Mouse (Mus musculus) embryonic fibroblast, embryonic 13.5 days (primary cell): ENCODE results near the gene Cbx4. TPM values are rescaled to one million over a fixed set of nuclear protein-coding genes. Genes with fewer than 3 reads are reported as not detected.

Experiments used
- H3K27ac ChIP-seq: 2 replicates; pipeline ENCODE4 v1.5.1; 2012; ENCODE audit warnings: low read length, control low read depth, inconsistent platforms; ENCODE audit not compliant: insufficient read depth
- H3K4me1 ChIP-seq: 2 replicates; pipeline ENCODE4 v1.6.1; 2011; ENCODE audit warnings: low read length; ENCODE audit not compliant: control insufficient read depth, insufficient read depth
- H3K4me3 ChIP-seq: 2 replicates; pipeline ENCODE4 v1.5.1; 2011; ENCODE audit warnings: mild to moderate bottlenecking, control low read depth, low read length; ENCODE audit not compliant: insufficient read depth
- CTCF ChIP-seq: IDR thresholded peaks from 2 replicates; pipeline ENCODE4 v1.5.1; 2011; ENCODE audit warnings: mild to moderate bottlenecking, control low read depth, low read length, moderate library complexity, borderline replicate concordance; ENCODE audit not compliant: insufficient read depth
- POLR2A ChIP-seq: IDR thresholded peaks from 2 replicates; pipeline ENCODE4 v1.6.1; 2011; ENCODE audit warnings: low read depth, mild to moderate bottlenecking, control low read depth, low read length, moderate library complexity
- polyA plus RNA-seq: library from polyadenylated mRNA; stranded (reverse); fragments of >200 nt; gene quantifications from 2 replicates; pipeline ENCODE4 v1.2.4, GENCODE M21; 2011; ENCODE audit warnings: low read depth; ENCODE audit not compliant: missing spikeins, insufficient read length

Cbx4 gene
- polyA plus RNA-seq, 1 experiment = 11.8 TPM

DNA sequence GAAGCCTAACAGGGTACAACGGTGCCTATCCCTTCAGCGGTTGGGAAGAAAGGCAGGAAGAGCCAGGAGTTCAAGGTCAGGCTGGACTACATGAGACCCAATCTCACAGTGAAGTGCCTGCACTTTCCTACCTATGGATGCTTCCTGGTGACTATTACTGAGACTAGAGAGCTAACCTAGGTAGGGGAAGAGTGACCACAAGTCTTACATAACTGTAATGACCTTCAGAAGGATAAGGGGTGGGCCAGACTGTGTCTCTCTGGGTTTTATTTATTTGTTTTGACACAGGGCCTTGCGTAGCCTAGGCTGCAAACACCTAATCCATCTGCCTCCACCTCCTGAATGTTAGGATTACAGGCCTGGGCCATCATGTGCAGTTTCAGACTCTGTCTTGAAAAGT, 6.3 kb upstream of the Cbx4 start:
- no peak overlapping the region for H3K27ac ChIP-seq
- TF ChIP-seq POLR2A (no peak), CTCF (no peak)
- H3K4me1 ChIP-seq = peaks cover 2% of the 10 kb centered on the region
- no peak overlapping the region for H3K4me3 ChIP-seq

DNA sequence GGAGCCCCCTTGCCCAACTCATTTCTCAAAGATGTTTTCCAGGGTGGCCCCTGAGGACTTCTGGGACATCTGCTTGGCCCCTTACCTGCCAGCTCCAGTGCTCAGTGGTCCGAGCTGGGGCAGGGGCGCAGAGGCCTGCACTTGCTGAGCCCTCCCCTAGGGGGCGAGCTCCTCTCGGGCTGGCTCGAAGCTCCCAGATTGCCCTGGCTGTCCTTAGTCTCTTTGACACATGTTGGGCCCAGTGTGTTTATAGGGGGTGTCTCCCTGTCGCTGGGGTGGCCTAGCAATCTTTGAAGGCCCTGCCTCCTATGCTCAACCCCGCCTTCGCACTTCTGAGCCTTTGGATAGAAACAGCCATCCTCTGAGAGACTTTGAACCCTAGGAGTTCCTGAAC, 5.6 kb upstream of the Cbx4 start:
- TF ChIP-seq CTCF (peak; percentile 63), POLR2A (no peak)
- Histone ChIP-seq H3K4me1 (peaks cover 2% of the 10 kb centered on the region), H3K4me3 (no peak overlapping the region), H3K27ac (no peak overlapping the region)

DNA sequence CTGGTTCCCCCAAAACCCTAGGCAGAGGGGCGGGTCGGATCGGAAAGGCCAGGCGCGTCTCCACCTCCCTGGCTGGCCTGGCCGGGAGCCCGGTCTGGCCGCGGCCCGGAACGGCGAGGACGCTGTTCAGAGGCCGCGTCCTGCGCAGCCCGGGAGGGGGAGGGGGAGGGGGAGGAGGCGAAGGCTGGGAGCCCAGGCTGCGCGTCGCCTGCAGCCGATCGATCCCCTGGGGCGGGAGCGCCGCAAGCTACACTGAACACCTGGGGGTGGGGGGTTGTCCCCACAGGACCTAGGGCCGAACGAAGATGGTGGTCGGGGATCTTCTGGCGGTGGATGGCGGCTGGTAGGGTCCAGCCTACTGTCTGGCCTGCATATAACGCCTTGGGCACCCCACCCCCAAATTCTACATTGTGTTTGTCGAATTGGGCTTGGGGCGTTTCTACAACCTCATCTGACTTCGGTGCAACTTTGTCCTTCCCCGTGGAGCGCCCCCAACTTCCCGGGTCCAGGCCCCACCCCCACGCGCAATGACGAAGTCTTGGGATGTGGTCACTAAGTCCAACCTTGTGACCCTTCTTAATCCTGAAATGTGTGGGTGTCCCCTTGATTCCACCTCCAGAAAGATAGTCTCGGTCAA, 5.1 kb upstream of the Cbx4 start:
- TF ChIP-seq POLR2A = 0 out of 2 replicates have a peak, but pooled peaks have one; percentile 36
- no peak for TF ChIP-seq CTCF
- peaks cover 2% of the 10 kb centered on the region for H3K4me1 ChIP-seq
- peak overlapping the region; percentile 28 for H3K4me3 ChIP-seq
- H3K27ac ChIP-seq = no peak overlapping the region

DNA sequence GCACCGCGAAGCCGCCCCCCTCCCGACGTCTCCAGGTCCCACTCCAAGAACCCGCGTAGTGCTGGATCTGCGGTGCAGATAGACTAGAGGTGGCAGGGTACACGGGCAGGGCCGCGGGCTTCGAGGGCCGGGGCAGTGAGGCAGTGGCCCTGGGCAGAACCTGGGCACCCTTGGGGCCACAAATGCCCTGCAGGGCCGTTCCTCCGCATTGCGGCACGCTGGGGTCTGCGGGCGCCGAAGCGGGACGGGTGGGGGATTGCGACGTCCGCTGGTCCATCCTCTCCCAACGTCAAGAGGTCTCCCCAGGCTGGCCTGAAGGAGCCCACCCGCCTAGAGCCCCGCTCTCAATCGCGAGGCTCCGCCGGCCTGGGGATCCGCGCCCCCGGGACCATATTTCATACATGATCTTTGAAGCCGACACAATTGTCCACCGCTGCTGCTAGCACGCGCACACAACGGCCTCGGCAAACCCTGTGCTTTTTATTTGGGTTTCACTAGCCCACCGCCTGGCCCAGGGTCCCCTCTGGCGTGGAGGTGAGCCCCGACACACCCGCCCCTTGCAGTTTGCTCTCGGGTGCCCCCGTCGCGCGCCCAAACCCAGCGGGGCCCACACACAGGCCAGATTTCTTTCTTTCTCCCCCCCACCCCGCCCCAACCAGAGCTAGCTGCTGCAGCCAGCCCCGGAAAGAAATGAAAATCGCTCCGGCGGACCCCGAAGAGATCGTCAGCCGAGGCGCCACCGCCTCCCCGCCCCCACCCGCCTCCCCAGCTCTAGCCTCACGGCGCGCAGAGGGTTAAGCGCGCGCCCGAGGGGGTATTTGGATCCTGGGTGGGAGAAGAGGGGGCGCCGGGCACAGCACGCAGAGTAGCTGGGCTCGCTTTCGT, 4.3 kb upstream of the Cbx4 start:
- TF ChIP-seq CTCF (no peak), POLR2A (no peak; the same call in 1 of the 2 replicates)
- peaks cover 2% of the 10 kb centered on the region for H3K4me1 ChIP-seq
- H3K27ac ChIP-seq = no peak overlapping the region
- H3K4me3 ChIP-seq = peak overlapping the region; percentile 28

DNA sequence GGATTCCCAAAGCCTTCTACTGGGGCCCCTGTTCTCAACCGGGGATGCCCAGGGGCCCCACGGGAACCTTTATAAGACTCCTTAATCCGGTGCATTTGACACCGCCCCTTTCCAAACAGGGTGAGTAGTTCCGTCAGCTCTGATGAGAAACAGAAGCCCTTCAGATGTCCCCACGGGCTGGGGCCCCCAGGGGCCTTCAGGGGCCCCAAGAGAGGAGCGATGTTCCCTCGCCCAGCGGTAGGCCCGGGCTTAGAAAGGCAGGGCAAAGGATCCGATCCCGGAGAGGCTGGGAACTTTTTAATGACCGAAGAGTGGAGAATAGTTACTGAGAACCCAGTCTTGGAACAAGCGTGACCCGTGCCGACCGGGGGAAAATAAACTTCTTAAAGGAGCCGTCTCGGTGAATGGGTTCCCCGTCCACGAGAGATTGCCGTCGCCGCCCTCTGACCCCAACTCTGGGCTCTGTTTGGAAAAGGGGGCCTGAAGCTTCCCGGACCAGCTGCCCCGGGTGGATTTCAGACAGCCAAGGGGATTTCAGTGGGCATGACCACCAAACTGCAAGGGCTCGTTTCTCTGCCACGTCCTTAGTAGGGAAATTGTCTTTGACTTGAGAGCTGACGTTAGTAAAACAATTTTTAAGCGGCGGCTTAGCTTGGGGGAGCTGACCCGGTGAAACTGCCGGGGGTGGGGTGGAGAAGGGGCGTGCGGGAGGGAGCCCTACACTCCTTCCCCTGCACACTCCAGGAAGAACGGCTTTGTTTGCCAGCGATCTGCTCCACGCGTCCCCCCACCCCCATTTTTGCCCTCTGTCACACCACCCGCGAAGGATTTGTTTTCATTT, 3.4 kb upstream of the Cbx4 start:
- TF ChIP-seq CTCF (no peak), POLR2A (no peak)
- peaks cover 2% of the 10 kb centered on the region for H3K4me1 ChIP-seq
- H3K4me3 ChIP-seq = no peak overlapping the region
- H3K27ac ChIP-seq = no peak overlapping the region

DNA sequence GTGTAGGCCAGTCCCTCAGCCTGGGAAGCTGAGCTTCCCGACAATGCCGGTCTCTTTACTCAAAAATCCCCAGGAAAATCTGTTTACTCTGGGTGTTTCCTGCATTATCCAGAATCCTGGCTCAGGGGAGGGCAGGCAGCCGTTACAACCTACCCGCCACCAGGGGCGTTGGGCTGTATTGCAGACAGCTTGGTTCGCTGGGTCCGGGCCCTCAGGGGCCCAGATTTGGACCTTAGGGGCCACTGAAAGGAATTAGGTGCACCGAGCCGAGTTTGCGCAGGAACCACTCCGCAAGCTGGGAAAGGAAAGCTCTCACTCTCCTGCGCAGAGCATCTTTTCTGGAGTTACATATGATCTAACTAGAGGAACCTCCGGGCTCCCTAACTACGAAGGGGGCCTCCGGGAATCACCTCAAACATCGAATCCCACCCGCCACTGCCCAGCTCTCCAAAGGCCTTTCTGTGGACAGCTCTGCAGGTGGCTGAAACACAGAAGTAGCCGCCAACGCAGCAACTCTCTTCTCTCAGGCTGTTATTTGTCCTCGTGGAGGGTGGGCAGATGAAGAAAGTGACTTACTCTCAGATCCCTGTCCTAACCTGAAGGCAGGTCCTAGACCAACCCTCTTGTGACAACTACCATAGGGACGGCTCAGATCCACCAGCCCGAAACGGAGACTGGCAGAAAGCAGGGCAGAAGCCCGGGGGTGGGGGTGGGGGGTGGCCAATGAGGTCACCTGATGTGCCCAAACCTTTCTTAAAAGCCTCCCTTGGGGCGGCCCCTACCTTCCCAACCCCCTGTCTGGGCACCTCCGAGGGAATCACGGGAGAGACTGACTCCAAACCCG, 2.6 kb upstream of the Cbx4 start:
- Histone ChIP-seq H3K27ac (no peak overlapping the region), H3K4me1 (peaks cover 2% of the 10 kb centered on the region), H3K4me3 (no peak overlapping the region)
- TF ChIP-seq POLR2A = no peak
- TF ChIP-seq CTCF = peak; percentile 23; the same call in 1 of the 2 replicates

DNA sequence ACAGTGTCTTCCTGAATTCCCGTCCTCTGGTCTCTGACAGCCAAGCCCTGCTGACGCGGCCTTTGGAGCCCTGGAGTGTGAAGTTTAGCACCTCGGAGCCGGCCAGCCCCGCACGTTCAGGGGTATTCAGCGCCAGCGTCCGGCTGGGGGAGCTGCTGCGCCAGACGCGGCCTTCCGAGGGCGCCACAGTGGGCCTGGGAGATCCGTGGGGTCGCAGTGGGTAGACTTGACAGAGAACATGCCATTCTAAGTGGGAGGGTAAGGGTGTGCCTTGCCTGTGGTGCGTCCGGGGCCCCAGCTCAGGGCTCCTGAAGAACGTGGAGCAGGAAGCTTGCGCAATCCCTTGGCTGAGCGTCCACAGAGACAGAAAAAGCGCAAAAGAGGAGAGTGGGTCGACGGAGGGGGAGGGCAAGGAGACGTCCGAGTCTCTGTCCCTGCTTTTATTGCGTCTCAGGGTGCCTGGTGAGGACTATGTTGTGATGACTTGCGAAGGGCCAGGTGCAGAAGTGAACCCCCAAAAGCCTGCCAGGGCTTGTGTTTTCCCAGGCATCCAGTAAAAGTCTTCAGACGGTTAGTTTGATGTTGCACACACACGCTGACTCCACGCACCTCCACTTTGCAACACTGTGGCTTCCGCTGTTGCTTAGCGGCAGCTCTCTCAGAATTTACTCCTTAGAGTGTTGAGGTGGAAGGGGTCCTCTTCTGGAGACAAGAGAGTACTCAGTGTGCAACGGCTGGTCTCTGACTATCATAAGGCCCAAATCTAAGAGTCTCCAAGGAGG, 1.5 kb upstream of the Cbx4 start:
- H3K4me1 ChIP-seq = peaks cover 9% of the 10 kb centered on the region
- TF ChIP-seq POLR2A = no peak
- TF ChIP-seq CTCF = 0 out of 2 replicates have a peak, but pooled peaks have one; percentile 4
- no peak overlapping the region for H3K27ac ChIP-seq
- no peak overlapping the region for H3K4me3 ChIP-seq

DNA sequence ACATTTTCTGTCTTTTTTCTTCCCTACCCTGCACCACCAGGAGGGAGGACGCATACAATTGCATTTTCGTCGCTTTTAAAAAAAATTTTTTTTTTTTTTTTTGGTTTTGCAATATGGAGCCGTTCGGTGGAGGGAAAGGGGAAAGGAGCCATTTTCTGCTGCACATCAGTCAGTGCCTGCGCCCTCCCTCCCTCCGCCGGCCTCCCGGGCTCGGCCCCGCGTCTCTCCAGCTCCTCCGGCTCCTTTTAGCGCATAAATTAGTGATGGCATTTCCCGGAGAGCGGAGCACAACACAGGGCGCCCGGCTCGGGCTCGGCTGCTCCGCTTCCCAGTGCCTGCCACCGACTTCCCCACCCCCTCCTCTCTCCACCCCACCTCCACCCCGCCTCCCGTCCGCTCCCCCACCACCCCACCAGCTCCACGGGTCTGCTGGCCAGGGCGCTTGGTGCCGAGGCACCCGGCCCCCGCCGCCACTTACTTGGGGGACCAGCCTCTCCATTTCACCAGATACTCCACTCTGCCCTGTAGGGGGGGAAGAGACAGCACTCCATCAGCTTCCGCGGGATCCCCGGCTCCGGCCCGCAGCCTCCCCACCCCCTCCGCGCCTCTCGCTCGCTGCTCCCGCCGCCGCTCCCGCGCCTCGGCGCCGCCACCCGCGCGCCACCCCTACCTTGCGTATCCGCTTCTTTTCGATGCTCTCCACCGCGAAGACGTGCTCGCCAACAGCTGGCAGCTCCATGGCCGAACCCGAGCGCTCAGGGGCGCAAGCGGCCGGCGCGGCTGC, 550 bp downstream of the Cbx4 start:
- H3K27ac ChIP-seq = peak overlapping the region; percentile 80
- peak overlapping the region; percentile 64 for H3K4me3 ChIP-seq
- TF ChIP-seq POLR2A (no peak), CTCF (no peak)
- H3K4me1 ChIP-seq = peaks cover 9% of the 10 kb centered on the region
